Mouse (Mus musculus): ENCODE data around the gene Arx. TPM values are rescaled to one million over a fixed set of nuclear protein-coding genes. Genes with fewer than 3 reads are reported as not detected.

Arx gene
- total RNA-seq, 2 experiments from 2014 or later: 0.19 to 0.66 TPM

DNA sequence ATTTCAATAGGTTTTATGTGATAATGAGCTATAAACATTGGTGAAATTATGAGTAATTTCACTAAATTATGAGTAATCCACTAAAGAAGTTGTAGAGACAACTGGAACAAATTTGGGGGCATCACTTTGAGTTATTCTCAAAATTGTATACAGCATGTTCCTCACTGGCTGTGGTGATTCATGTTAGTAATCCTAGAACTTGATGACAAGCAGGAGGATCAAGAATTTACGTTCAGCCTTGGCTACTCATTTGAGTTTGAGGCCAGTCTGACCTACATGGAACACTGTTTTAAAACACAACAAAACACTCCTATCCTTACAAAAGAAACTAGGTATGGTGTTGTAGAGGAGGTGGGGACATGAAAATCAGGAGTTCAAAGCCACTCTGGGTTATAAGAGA is 35.1 kb downstream of the Arx start:
- no peak for DNase-seq (ENCODE audit: low spot score in 2 of 2)

All from adrenal gland, adult 18-20 months (tissue).